Mouse (Mus musculus): ENCODE measurements at regions not wholly inside any gene's neighbourhood (a gene's known extent, or its start where the extent isn't known, plus 50 kb on each side); places are given as distances from the start of the nearest gene placed in this dataset.

- DNase-seq = peak; percentile 41
Observed at GRCm38 (mm10) chr2:178542032-178542431, 111.7 kb downstream of the Cdh26 start.

GRCm38 (mm10) chr2:178544411-178544810 is 114.1 kb downstream of the Cdh26 start:
- DNase-seq = no peak

DNA sequence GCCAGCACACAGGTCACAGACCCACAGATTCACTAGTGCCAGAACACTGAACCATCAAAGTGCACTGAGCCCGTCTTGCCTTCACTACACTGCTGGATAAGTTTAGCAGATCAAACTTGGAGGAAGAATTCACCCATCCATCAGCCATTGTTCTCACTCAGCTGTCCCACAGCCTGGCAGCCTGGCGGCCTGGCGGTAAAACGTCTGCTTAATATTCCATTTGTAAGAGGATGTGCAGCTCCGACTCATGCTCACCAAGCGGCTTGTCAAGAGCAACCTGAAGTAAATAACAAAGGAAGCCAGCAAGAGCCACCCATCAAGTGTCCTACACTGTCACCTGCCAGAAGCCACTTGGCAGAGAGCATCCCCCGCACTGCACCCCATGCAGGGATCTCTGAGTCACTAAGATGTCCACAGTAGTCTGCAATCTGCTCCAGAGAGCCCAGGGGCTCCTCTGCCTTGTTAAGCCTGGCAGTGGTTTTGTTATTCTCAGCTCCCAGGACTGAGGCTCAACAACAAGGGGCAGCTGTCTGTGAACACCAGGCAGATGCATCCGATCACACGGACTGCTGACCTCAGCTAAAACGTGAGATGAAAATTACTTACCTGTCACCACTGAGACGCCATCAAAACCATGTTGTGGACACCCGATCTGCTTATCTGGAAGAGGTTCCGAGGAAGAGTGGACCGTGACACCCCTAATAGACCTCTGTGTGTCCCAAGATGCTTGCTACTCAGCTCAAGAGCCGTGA is 115.4 kb downstream of the Cdh26 start:
- DNase-seq = no peak

DNA sequence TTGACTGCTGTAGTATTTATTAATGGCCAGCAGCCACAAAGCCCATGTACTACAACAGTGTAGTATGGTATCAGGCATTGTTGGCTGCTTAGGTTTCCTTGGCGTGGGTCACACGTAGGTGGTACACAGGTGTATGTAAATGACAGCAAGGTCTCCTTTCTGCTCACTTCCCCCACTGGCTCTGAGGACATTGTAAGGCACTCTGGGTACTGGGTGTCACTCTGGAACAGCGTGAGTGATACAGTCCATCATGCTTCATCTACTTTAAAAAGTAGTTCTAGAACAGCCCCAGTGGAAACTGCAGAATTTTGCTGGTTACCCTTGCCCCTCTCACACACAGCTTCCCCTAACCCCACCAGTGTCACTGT is 116.0 kb downstream of the Cdh26 start:
- DNase-seq = no peak

DNA sequence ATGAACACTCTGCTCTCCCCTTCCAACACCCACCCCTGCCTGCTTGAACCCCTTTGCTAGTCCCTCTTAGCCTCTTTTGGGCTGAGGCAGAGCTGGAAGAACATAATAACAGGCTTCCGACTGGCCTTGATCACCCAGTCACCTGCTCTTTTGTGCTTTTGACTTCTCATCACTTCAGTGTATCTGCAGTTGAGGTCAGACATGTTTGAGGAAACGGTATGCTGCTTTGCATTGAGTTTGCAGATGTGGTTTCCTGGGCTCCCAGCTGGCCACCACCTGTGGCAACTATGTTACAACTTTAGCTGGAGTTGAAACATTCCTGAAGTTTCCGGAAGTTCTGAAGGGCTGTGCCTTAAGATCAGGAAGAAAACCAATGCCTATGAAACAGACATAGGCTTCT is 116.6 kb downstream of the Cdh26 start:
- DNase-seq = no peak

- DNase-seq = no peak
Observed at GRCm38 (mm10) chr2:178548937-178549336, 118.6 kb downstream of the Cdh26 start.

GRCm38 (mm10) chr2:178553736-178554135 is 123.4 kb downstream of the Cdh26 start:
- no peak for DNase-seq

DNA sequence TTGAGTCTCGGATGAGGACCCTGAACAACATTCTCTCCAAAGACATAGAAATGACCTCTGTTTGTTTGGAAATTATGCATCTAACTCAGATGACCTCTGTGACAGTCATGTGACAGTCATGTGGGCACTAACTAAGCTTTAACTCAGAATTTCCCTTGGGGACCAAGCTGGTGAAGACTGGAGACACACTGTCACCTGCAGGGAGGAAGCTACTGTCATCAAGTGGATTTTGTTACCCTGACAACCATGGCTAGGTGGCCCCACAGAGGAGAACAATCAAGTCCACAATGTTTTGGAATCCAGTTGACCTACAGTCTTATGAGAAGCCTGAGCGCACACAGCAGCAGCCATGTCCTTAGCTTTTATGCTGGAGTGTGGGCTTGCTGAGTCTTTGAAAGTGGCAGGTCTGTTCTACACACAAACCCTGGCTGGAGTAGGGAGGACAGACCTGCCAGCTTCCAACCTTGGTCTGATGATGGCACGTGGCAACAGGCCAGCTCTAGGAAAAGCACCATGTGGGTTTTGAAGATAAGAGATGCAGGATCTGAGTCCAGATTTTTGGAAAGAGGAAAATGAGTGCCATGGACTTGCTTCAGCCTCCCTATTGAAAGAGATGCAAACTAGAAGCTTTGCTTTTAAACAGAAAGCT is 125.5 kb downstream of the Cdh26 start:
- DNase-seq = no peak

GRCm38 (mm10) chr2:178557934-178558333 is 127.6 kb downstream of the Cdh26 start:
- peak; percentile 20 for DNase-seq

- DNase-seq = no peak
Observed at GRCm38 (mm10) chr2:178563287-178563686, 133.0 kb downstream of the Cdh26 start.

- DNase-seq = peak; percentile 32
Observed at GRCm38 (mm10) chr2:178565368-178565818, 135.1 kb downstream of the Cdh26 start.

GRCm38 (mm10) chr2:178567493-178567892 is 137.2 kb downstream of the Cdh26 start:
- DNase-seq = no peak

DNA sequence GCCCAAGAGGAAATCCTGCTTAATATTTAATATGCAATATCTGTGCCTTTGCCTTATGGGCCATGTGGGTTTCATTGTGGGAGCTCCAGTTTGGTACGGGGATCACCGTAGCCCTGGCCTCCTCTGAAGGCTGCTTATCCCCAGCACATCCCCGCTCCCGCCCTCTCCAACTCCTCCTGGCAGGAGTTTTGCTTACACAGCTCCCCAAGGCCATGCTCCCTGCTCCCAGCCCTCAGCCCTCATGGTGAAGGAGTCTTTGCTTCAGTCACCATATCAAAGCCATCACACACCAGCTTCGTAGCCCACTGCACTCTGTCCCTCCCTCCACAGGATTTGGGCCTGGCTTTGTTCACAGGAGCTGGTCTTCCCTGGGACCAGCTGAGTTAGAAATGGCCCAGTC is 142.0 kb downstream of the Cdh26 start:
- no peak for DNase-seq

- peak; percentile 72 for DNase-seq
Observed at GRCm38 (mm10) chr2:178574859-178575258, 144.5 kb downstream of the Cdh26 start.

- no peak for DNase-seq
Observed at GRCm38 (mm10) chr2:178575403-178575802, 145.1 kb downstream of the Cdh26 start.

DNA sequence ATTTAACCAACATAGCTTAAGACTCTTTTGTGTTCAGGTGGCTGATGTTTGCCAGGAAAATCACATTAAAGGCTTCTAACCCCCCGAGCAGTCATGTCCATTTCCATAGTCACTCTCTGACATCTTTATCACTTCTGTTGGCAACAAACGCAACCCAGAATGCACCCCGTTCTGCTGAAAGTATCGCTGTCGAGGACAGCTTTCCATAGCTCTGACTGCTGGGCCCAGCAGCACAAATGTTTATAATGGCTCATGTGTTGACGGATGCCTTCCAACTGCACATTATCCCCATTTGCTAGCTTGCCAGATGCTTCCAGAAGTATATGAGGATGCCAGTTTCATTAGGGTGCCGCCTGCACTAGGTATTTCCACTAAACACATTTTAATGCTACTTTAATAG is 145.7 kb downstream of the Cdh26 start:
- peak; percentile 59 for DNase-seq

DNA sequence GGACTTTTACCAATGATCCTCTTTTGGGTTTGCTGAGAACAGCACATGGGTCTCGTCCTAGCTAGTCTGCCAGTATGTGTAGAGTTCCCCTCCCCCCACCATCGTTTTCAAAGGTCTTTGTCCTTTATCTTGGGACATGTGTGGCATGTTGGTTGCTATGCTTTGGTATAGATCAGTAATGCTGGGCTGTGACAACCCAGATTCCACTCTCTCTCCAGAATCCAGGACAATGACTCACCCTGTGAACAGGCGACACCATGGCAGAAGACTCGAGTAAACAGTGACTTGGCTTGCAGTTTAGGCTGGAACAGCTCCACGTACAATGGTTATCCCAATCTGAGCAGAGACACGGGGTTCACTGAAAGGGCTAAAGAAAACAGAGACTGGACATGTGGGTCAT is 149.2 kb downstream of the Cdh26 start:
- peak; percentile 48 for DNase-seq

GRCm38 (mm10) chr2:178581306-178581705 is 151.0 kb downstream of the Cdh26 start:
- peak; percentile 71 for DNase-seq

DNA sequence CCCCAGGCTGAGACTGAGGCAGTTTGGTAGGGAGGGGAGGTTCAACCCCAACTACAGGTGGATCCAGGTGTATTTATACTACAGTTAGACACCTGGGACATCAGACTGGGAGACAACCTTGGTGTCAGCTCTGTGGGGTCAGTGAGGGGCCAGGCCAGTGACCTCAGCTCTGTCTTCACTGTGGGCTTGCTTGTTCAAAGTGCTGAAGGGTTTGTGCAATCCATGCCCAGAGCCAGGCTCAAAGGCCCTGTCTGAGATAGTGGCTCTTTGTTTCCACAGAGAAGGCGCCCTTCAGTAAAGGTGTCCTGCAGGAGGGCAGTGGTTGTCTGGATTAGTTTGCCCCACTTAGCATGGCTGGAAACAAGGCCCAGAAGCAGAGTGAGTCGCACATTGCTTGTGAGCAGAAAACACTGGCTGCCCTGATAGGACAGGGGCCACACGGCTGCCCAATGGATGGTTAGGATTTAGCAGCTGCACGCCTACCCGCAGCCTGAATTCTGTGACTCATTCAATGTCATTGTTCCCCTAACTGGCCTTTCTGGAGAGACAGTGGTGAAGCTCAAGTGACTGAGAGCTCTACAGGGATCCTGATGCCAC is 154.7 kb downstream of the Cdh26 start:
- no peak for DNase-seq

DNA sequence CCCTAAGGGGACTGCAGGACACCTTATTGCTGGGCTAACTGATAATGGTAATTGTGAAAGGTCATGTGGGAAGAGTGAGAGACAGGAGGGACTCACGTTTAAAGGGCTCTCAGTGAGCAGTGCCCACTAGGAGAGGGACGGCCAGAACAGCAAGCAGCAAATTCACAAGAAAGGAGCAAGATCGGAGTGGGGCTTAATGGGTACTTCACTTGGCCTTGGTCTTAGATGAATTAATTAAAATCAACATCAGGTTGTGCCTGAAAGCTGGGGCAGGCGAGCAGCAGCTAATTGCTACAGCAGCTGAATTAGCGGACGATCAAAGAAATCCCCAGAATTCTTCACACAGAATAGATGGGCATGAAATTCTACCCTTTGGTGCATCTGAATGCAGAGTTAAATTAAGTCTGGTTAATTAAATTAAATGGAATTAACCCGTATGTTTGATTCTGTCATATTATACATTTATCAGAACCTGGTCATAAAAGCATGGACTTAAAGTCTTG is 156.9 kb downstream of the Cdh26 start:
- no peak for DNase-seq

DNA sequence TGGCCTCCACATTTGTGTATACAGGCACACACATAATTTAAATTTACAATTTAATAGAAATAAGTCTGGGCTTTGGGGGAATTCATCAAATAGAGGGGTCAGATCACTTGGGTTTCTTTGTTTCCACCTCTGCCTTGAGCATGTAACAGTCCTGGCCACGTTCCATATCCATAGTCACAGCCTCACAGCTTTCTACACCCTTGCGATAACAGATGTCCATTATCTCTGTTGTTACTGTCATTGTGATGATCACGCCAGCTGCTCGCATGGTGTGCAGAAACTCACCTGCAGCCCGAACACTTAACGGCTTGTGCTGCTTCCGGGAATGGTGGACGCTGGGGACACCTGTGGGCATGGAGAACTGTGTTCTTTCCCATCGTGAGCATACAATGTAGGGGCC is 163.4 kb downstream of the Cdh26 start:
- DNase-seq = no peak

GRCm38 (mm10) chr2:178594177-178594576 is 163.8 kb downstream of the Cdh26 start:
- no peak for DNase-seq

DNA sequence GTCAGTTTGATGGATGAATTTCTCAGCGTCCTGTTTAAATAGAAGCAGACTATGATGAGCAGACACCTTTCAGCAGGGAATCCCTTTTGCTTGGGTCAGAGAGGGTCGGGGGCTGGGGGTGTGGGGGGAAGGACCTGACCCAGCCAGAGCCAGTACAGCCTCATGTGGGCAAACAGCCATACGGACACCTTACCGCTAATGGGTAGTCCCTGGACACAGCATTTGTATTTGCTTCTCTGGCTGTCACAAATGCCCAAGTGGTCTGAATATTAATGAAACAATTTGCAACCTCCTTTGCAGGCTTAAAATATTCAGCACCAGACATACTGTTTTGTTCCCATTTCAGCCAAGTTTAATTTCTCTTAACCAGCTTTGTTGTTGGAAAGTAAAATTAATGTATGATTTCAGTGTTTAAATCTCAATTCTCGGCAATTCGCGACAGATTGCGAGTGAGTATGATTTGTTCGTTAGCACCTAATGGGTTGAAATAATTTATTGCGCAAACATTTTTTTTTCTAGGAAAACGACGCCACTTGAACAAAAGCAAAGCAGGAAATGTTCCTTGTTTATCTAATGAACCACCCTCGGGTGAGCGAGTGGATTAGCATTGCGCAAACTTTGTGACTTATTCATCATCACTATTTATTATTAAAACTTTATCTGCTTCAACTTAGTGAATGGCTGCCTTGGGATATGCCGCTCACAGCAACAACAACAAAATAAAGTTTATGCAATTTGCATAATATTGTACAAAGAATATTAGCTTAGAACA is 166.2 kb downstream of the Cdh26 start:
- DNase-seq = no peak
